Mouse (Mus musculus) layer of hippocampus, postnatal 14 days (tissue): ENCODE data around the gene Nppc. TPM values are rescaled to one million over a fixed set of nuclear protein-coding genes. Genes with fewer than 3 reads are reported as not detected.

Experiments used
- microRNA-seq, 2 experiments: library from miRNA; unstranded; fragments of <30 nt; microRNA quantifications; one replicate each; pipeline ENCODE4 v1.2.0; 2021
- total RNA-seq, 2 experiments: library from RNA; stranded (reverse); gene quantifications; 2 replicates each; pipeline ENCODE4 v1.2.3; 2021

Gene Nppc
- total RNA-seq, 2 experiments from 2014 or later = 9.9 to 11.8 TPM

Small RNAs within 50 kb of the gene (microRNA-seq; reads per million reads assigned to microRNA genes)
- gene Gm22955 = 0 reads per million in 2 experiments

Other genes with a start within 250 kb of the Nppc start
- gene Nmur1, start 244.3 kb downstream of the Nppc start, total RNA-seq = not detected
- not detected for gene Tex44, start 244.2 kb downstream of the Nppc start, total RNA-seq
- 100 to 1,000 TPM; 453 to 549 TPM for gene Ptma, start 143.8 kb downstream of the Nppc start, total RNA-seq
- gene Pde6d, start 87.9 kb downstream of the Nppc start, total RNA-seq = 10 to 100 TPM; 57.8 to 61.8 TPM
- gene Cops7b, start 87.7 kb downstream of the Nppc start, total RNA-seq = 10 to 100 TPM; 22.8 to 24.4 TPM
- gene Dis3l2, start 33.2 kb upstream of the Nppc start, total RNA-seq = 10 to 100 TPM; 24.7 to 25.9 TPM